23 mouse cellular contexts compared by ENCODE assay signal in genomic region chr17:45081521-45081920, GRCm38 (mm10).
DNase-seq lines count a peak whose midpoint lies in the region; ATAC-seq lines count a peak whose summit lies in the region.
"Had no signal": no experiment of that assay in that cellular context is flagged by ENCODE, and none has a peak within 500 bp of the region (broad histone marks: within the 10 kb centered on the region; RNA-seq: fewer than 3 reads in every experiment).

No protein-coding gene starts in this region.

- no peak overlapping the region for H3K4me2 ChIP-seq in embryonic facial prominence, embryonic 11.5 days (ENCODE audit: low read depth, low read length)
- H3K4me2 ChIP-seq in lung, embryonic 15.5 days = 0 out of 2 replicates have a peak overlapping the region, but pooled peaks have one; percentile 7
- H3K4me2 ChIP-seq in embryonic facial prominence, embryonic 14.5 days (ENCODE audit: low read depth, low read length) = peak overlapping the region; percentile 20; the same call in 1 of the 2 replicates
- peak overlapping the region; percentile 28; the same call in 1 of the 2 replicates for H3K4me2 ChIP-seq in limb, embryonic 12.5 days
- H3K4me2 ChIP-seq: forebrain, embryonic 12.5 days; heart, embryonic 15.5 days; hindbrain, embryonic 15.5 days; liver, embryonic 12.5 days; midbrain, embryonic 12.5 days; stomach, embryonic 15.5 days had no signal

- H3K27me3 ChIP-seq in embryonic facial prominence, embryonic 11.5 days (ENCODE audit: control insufficient read depth, insufficient read depth, low read length) = no peaks in the 10 kb centered on the region
- H3K27me3 ChIP-seq in embryonic facial prominence, embryonic 10.5 days (replicated peaks; ENCODE audit: low read depth, poor library complexity, severe bottlenecking) = no peaks in the 10 kb centered on the region
- no peaks in the 10 kb centered on the region; the same call in 1 of the 2 replicates for H3K27me3 ChIP-seq in lung, embryonic 15.5 days
- H3K27me3 ChIP-seq in embryonic facial prominence, embryonic 14.5 days (replicated peaks; ENCODE audit: control insufficient read depth, insufficient read depth, low read length) = no peaks in the 10 kb centered on the region
- H3K27me3 ChIP-seq in limb, embryonic 12.5 days = peaks cover 32% of the 10 kb centered on the region
- H3K27me3 ChIP-seq: forebrain, embryonic 12.5 days; heart, embryonic 15.5 days; hindbrain, embryonic 15.5 days; liver, embryonic 12.5 days; midbrain, embryonic 12.5 days; stomach, embryonic 15.5 days had no signal

- DNase-seq in embryonic facial prominence, embryonic 11.5 days (ENCODE audit: low spot score) = no peak
- DNase-seq in embryonic facial prominence, embryonic 10.5 days (ENCODE audit: low spot score) = no peak
- DNase-seq in lung, postnatal 4 days = no peak
- no peak for DNase-seq in embryonic facial prominence, embryonic 14.5 days (ENCODE audit: low spot score)
- no peak for DNase-seq in right cerebral cortex, adult 2 months (ENCODE audit: low spot score in 2 of 2)
- DNase-seq: adrenal gland, postnatal 10 days; cerebellum, adult 18-20 months; cerebellum, postnatal 14 days; heart, postnatal 36 days; left cerebral cortex, postnatal 4 days; lung, adult 18-20 months; thymus, postnatal 25 days had no signal

- WGBS in embryonic facial prominence, embryonic 11.5 days = 67% methylated on average over 8 of the region's 8 CpGs
- WGBS in embryonic facial prominence, embryonic 10.5 days = 72% methylated on average over 8 of the region's 8 CpGs
- WGBS in lung, embryonic 15.5 days = 49% methylated on average over 8 of the region's 8 CpGs
- 62% methylated on average over 8 of the region's 8 CpGs for WGBS in embryonic facial prominence, embryonic 14.5 days
- 29% methylated on average over 8 of the region's 8 CpGs for WGBS in limb, embryonic 12.5 days

- H3K27ac ChIP-seq in embryonic facial prominence, embryonic 11.5 days (replicated peaks; ENCODE audit: low read depth, low read length) = 0 out of 2 replicates have a peak overlapping the region, but pooled peaks have one; percentile 16
- H3K27ac ChIP-seq in embryonic facial prominence, embryonic 10.5 days (replicated peaks) = no peak overlapping the region
- no peak overlapping the region for H3K27ac ChIP-seq in lung, embryonic 15.5 days
- peak overlapping the region; percentile 63; the same call in 1 of the 2 replicates for H3K27ac ChIP-seq in embryonic facial prominence, embryonic 14.5 days (replicated peaks; ENCODE audit: low read depth, low read length)
- 0 out of 2 replicates have a peak overlapping the region, but pooled peaks have one; percentile 14 for H3K27ac ChIP-seq in limb, embryonic 12.5 days
- H3K27ac ChIP-seq: forebrain, embryonic 12.5 days; heart, embryonic 15.5 days; hindbrain, embryonic 15.5 days; liver, embryonic 12.5 days; midbrain, embryonic 12.5 days; stomach, embryonic 15.5 days had no signal

- H3K9me3 ChIP-seq in embryonic facial prominence, embryonic 11.5 days (replicated peaks; ENCODE audit: control insufficient read depth, low read length) = no peaks in the 10 kb centered on the region
- H3K9me3 ChIP-seq in embryonic facial prominence, embryonic 10.5 days = no peaks in the 10 kb centered on the region
- H3K9me3 ChIP-seq in lung, embryonic 15.5 days = no peaks in the 10 kb centered on the region
- H3K9me3 ChIP-seq in embryonic facial prominence, embryonic 14.5 days (ENCODE audit: control insufficient read depth, low read length) = no peaks in the 10 kb centered on the region
- H3K9me3 ChIP-seq in limb, embryonic 12.5 days = no peaks in the 10 kb centered on the region
- H3K9me3 ChIP-seq: forebrain, embryonic 12.5 days; heart, embryonic 15.5 days; hindbrain, embryonic 15.5 days; liver, embryonic 12.5 days; midbrain, embryonic 12.5 days; stomach, embryonic 15.5 days had no signal

- H3K4me1 ChIP-seq in embryonic facial prominence, embryonic 11.5 days (ENCODE audit: control insufficient read depth, insufficient read depth, low read length) = peaks cover 3% of the 10 kb centered on the region; the same call in 1 of the 2 replicates
- peaks cover 16% of the 10 kb centered on the region for H3K4me1 ChIP-seq in embryonic facial prominence, embryonic 10.5 days
- peaks cover 18% of the 10 kb centered on the region for H3K4me1 ChIP-seq in lung, embryonic 15.5 days
- H3K4me1 ChIP-seq in embryonic facial prominence, embryonic 14.5 days (ENCODE audit: control insufficient read depth, insufficient read depth, low read length) = peaks cover 10% of the 10 kb centered on the region
- H3K4me1 ChIP-seq in limb, embryonic 12.5 days (replicated peaks) = peaks cover 34% of the 10 kb centered on the region
- H3K4me1 ChIP-seq: heart, embryonic 15.5 days; liver, embryonic 12.5 days; midbrain, embryonic 12.5 days had no signal

- no peak for ATAC-seq in embryonic facial prominence, embryonic 11.5 days (replicated peaks; ENCODE audit: insufficient number of reproducible peaks, low FRiP score, low TSS enrichment, low read depth)
- peak; percentile 52; the same call in 1 of the 2 replicates for ATAC-seq in lung, embryonic 15.5 days (ENCODE audit: borderline replicate concordance, extremely low read depth, low FRiP score, low TSS enrichment)
- no peak for ATAC-seq in embryonic facial prominence, embryonic 14.5 days (ENCODE audit: low read depth)
- no peak for ATAC-seq in limb, embryonic 12.5 days (ENCODE audit: insufficient number of reproducible peaks, insufficient read depth, low FRiP score, low TSS enrichment, low read depth)
- ATAC-seq: intestine, embryonic 16.5 days; liver, embryonic 12.5 days had no signal

- no peak overlapping the region for H3K9ac ChIP-seq in embryonic facial prominence, embryonic 11.5 days (replicated peaks; ENCODE audit: low read length)
- H3K9ac ChIP-seq in lung, embryonic 15.5 days = no peak overlapping the region
- 0 out of 2 replicates have a peak overlapping the region, but pooled peaks have one; percentile 2 for H3K9ac ChIP-seq in embryonic facial prominence, embryonic 14.5 days (ENCODE audit: low read depth, low read length)
- H3K9ac ChIP-seq in limb, embryonic 12.5 days (replicated peaks) = no peak overlapping the region
- H3K9ac ChIP-seq: forebrain, embryonic 12.5 days; heart, embryonic 15.5 days; hindbrain, embryonic 15.5 days; liver, embryonic 12.5 days; midbrain, embryonic 12.5 days; stomach, embryonic 15.5 days had no signal

- H3K36me3 ChIP-seq in embryonic facial prominence, embryonic 11.5 days (replicated peaks; ENCODE audit: control insufficient read depth, insufficient read depth, low read depth, low read length) = no peaks in the 10 kb centered on the region
- H3K36me3 ChIP-seq in embryonic facial prominence, embryonic 10.5 days (replicated peaks) = no peaks in the 10 kb centered on the region
- no peaks in the 10 kb centered on the region for H3K36me3 ChIP-seq in lung, embryonic 15.5 days
- no peaks in the 10 kb centered on the region for H3K36me3 ChIP-seq in embryonic facial prominence, embryonic 14.5 days (ENCODE audit: control insufficient read depth, insufficient read depth, low read length)
- H3K36me3 ChIP-seq in limb, embryonic 12.5 days = no peaks in the 10 kb centered on the region
- H3K36me3 ChIP-seq: forebrain, embryonic 12.5 days; heart, embryonic 15.5 days; hindbrain, embryonic 15.5 days; liver, embryonic 12.5 days; midbrain, embryonic 12.5 days; stomach, embryonic 15.5 days had no signal

- H3K4me3 ChIP-seq in embryonic facial prominence, embryonic 11.5 days (ENCODE audit: low read depth, low read length) = no peak overlapping the region
- no peak overlapping the region for H3K4me3 ChIP-seq in embryonic facial prominence, embryonic 10.5 days
- no peak overlapping the region for H3K4me3 ChIP-seq in lung, embryonic 15.5 days
- no peak overlapping the region for H3K4me3 ChIP-seq in embryonic facial prominence, embryonic 14.5 days (ENCODE audit: low read depth, low read length)
- H3K4me3 ChIP-seq in limb, embryonic 12.5 days (replicated peaks) = no peak overlapping the region
- H3K4me3 ChIP-seq: erythroblast, embryonic 14.5 days; forebrain, embryonic 12.5 days; heart, embryonic 15.5 days; hindbrain, embryonic 15.5 days; liver, embryonic 12.5 days; midbrain, embryonic 12.5 days; myocyte; stomach, embryonic 15.5 days had no signal

Comparison
In these comparisons a context has a peak if more than half of its experiments do, and no peak if none do; other contexts are left out.
1. H3K27ac ChIP-seq: peak in embryonic facial prominence, embryonic 11.5 days (single experiment), embryonic facial prominence, embryonic 14.5 days (single experiment) and limb, embryonic 12.5 days (single experiment); none in embryonic facial prominence, embryonic 10.5 days (single experiment) and lung, embryonic 15.5 days (single experiment).